Mouse (Mus musculus) midbrain, embryonic 10.5 days (tissue): ENCODE measurements around the gene Nr1d1. TPM values are rescaled to one million over a fixed set of nuclear protein-coding genes. Genes with fewer than 3 reads are reported as not detected.

Experiments
- DNase-seq: peaks from one replicate; pipeline ENCODE4 v3.0.0-alpha.2; 2017; ENCODE audit warnings: low spot score
- H3K27ac ChIP-seq: fragments of 300-500 bp; sonication (generic); replicated peaks from 2 replicates; pipeline ENCODE4 v1.5.1; 2016; ENCODE audit warnings: mild to moderate bottlenecking
- H3K27me3 ChIP-seq: fragments of 300-500 bp; sonication (generic); 2 replicates; pipeline ENCODE4 v1.6.1; 2016; ENCODE audit warnings: low read depth, mild to moderate bottlenecking; ENCODE audit not compliant: poor library complexity, severe bottlenecking
- H3K36me3 ChIP-seq: fragments of 300-500 bp; sonication (generic); 2 replicates; pipeline ENCODE4 v1.6.1; 2016; ENCODE audit warnings: mild to moderate bottlenecking, moderate library complexity
- H3K4me1 ChIP-seq: fragments of 300-500 bp; sonication (generic); 2 replicates; pipeline ENCODE4 v1.6.1; 2016
- H3K4me3 ChIP-seq: fragments of 300-500 bp; sonication (generic); 2 replicates; pipeline ENCODE4 v1.5.1; 2016; ENCODE audit warnings: mild to moderate bottlenecking, moderate library complexity
- H3K9me3 ChIP-seq: fragments of 300-500 bp; sonication (generic); replicated peaks from 2 replicates; pipeline ENCODE4 v1.6.1; 2016; ENCODE audit warnings: mild to moderate bottlenecking
- WGBS: fragments of 180-500 bp; shearing (Covaris S2); methylation state at CpG from one replicate; pipeline ENCODE4 v1.1.7; 2016; 5-methylcytosine and 5-hydroxymethylcytosine counted together
- polyA plus RNA-seq: library from polyadenylated mRNA; unstranded; fragments of >200 nt; fragmentation: Nextera tagmentation; extraction: Ambion mirVana; gene quantifications from 2 replicates; pipeline ENCODE4 v1.2.1, GENCODE M21; 2016

Nr1d1 gene
- polyA plus RNA-seq, 1 experiment from 2014 or later = 1.4 TPM

GRCm38 (mm10) chr11:98730727-98731126 lies 44.4 kb downstream of the Nr1d1 start:
- 79% methylated on average over 4 of the region's 4 CpGs for whole genome bisulfite sequencing
- Histone ChIP-seq H3K9me3 (peaks cover 6% of the 10 kb centered on the region; the same call in 1 of the 2 replicates), H3K4me3 (no peak overlapping the region), H3K27ac (no peak overlapping the region), H3K4me1 (peaks cover 10% of the 10 kb centered on the region), H3K36me3 (peaks cover 23% of the 10 kb centered on the region), H3K27me3 (no peaks in the 10 kb centered on the region)
- no peak for DNase-seq

DNA sequence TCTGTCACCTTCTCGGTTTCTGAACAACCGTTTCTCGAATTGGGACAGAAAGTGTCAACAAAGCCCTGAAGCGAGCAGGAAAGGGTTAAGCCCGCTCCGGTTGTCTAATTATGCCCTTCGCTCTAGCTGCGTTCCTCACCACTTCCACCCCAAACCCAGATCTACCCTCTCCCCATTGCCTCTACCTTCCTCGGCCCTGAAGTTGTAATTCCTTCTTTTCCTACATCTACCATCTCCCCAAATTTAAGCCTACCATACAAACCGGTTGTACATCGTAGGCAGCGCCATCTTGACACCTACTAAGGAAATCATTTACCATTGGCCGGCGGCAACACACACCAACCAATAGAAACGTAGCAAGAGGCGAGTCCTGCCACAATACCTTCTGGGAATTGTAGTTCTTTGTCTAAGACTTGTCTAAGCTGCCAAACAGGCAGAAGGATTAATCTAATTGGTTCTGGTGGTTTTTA lies 46.0 kb downstream of the Nr1d1 start, which contains the start of gene Med24:
Gene Med24 (minus strand): TSS at position 317 of the 470 bp plus-strand sequence.
- H3K9me3 ChIP-seq = peaks cover 2% of the 10 kb centered on the region; the same call in 1 of the 2 replicates
- WGBS = under 1% methylated on average over 16 of the region's 16 CpGs
- H3K4me1 ChIP-seq = peaks cover 10% of the 10 kb centered on the region
- peaks cover 39% of the 10 kb centered on the region for H3K36me3 ChIP-seq
- DNase-seq = peak; percentile 86
- no peaks in the 10 kb centered on the region for H3K27me3 ChIP-seq
- peak within 1 kb of the TSS; percentile 83 for H3K27ac ChIP-seq
- H3K4me3 ChIP-seq = peak within 1 kb of the TSS; percentile 64

GRCm38 (mm10) chr11:98725926-98726506 lies 49.1 kb downstream of the Nr1d1 start:
- Histone ChIP-seq H3K27me3 (no peaks in the 10 kb centered on the region), H3K36me3 (peaks cover 56% of the 10 kb centered on the region), H3K4me3 (no peak overlapping the region), H3K4me1 (peaks cover 12% of the 10 kb centered on the region), H3K27ac (no peak overlapping the region), H3K9me3 (no peaks in the 10 kb centered on the region)
- DNase-seq = no peak
- 95% methylated on average over 15 of the region's 15 CpGs for WGBS

- no peak overlapping the region for H3K4me3 ChIP-seq
- WGBS = 85% methylated on average over 7 of the region's 7 CpGs
- no peaks in the 10 kb centered on the region for H3K27me3 ChIP-seq
- no peaks in the 10 kb centered on the region for H3K9me3 ChIP-seq
- peaks cover 13% of the 10 kb centered on the region for H3K4me1 ChIP-seq
- no peak overlapping the region for H3K27ac ChIP-seq
- H3K36me3 ChIP-seq = peaks cover 71% of the 10 kb centered on the region
- no peak for DNase-seq
These were observed 52.0 kb downstream of the Nr1d1 start for GRCm38 (mm10) chr11:98723098-98723497.

DNA sequence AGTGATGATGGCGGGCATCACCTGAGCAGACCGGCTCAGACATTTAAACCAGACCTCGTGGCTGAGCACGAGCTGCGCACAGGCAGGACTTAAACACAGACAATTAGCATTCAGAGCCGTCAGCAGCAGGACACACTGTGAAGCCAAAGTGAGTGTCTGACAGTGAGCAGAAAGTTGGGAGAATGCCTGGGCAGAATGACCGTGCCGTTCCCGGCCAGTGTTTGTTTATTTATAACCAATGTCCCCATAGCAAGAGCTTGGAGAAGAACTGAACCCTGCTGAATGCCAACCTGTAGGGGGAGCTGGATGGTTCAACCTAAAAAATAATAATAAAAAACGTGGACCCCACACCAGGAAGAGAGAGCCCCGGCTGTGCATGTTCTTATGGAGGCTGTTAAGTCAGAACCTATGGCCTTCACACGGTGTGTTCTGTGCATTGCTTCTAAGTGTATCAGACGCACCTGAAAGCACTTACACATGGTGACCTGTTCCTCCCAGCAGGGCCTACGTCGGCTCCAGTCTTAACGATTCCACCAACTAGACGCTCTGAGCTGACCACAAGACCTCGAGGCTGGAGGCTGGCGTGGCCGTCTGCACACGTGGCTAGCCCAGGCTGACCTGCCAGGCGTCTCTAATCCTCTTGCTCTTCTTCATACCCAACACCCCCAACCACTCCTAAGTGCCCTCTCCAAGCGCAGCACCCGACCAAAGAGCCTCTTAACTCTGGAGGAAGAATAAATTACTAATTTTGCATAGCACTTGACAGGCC lies 53.5 kb downstream of the Nr1d1 start:
- H3K4me1 ChIP-seq = peaks cover 20% of the 10 kb centered on the region
- no peak overlapping the region for H3K4me3 ChIP-seq
- peaks cover 70% of the 10 kb centered on the region for H3K36me3 ChIP-seq
- no peak for DNase-seq
- no peaks in the 10 kb centered on the region for H3K27me3 ChIP-seq
- 77% methylated on average over 24 of the region's 24 CpGs for WGBS
- no peak overlapping the region for H3K27ac ChIP-seq
- H3K9me3 ChIP-seq = no peaks in the 10 kb centered on the region

GRCm38 (mm10) chr11:98720756-98721155 lies 54.4 kb downstream of the Nr1d1 start:
- no peaks in the 10 kb centered on the region for H3K9me3 ChIP-seq
- peaks cover 70% of the 10 kb centered on the region for H3K36me3 ChIP-seq
- no peak overlapping the region for H3K4me3 ChIP-seq
- no peaks in the 10 kb centered on the region for H3K27me3 ChIP-seq
- DNase-seq = no peak
- 75% methylated on average over 2 of the region's 2 CpGs for WGBS
- H3K27ac ChIP-seq = no peak overlapping the region
- H3K4me1 ChIP-seq = peaks cover 20% of the 10 kb centered on the region

Other genes with a start within 250 kb of the Nr1d1 start
- gene Ikzf3, start 229.3 kb downstream of the Nr1d1 start, polyA plus RNA-seq = 0.02 and 0.06 TPM in 2 replicates
- gene Zpbp2, start 224.2 kb downstream of the Nr1d1 start, polyA plus RNA-seq = 0.11 and 0.32 TPM in 2 replicates
- gene Ormdl3, start 188.0 kb downstream of the Nr1d1 start, polyA plus RNA-seq = 65.8 and 81.0 TPM in 2 replicates
- gene Lrrc3c, start 177.0 kb downstream of the Nr1d1 start, polyA plus RNA-seq = not detected in 2 replicates
- gene Gm12355, start 149.7 kb downstream of the Nr1d1 start, polyA plus RNA-seq = 1.4 and 2.1 TPM in 2 replicates
- not detected in 2 replicates for gene Gsdma3, start 149.0 kb downstream of the Nr1d1 start, polyA plus RNA-seq
- gene Gsdma2, start 128.6 kb downstream of the Nr1d1 start, polyA plus RNA-seq = not detected in 2 replicates
- not detected in 2 replicates for gene Gsdma, start 111.0 kb downstream of the Nr1d1 start, polyA plus RNA-seq
- gene Psmd3, start 92.8 kb downstream of the Nr1d1 start, polyA plus RNA-seq = 246 and 258 TPM in 2 replicates
- not detected in 2 replicates for gene Csf3, start 74.1 kb downstream of the Nr1d1 start, polyA plus RNA-seq
- 74.1 and 82.2 TPM in 2 replicates for gene Med24, start 45.9 kb downstream of the Nr1d1 start, polyA plus RNA-seq
- gene Thra, start 34.7 kb downstream of the Nr1d1 start, polyA plus RNA-seq = 9.5 and 15.6 TPM in 2 replicates
- gene Msl1, start 20.2 kb upstream of the Nr1d1 start, polyA plus RNA-seq = 22.9 and 24.3 TPM in 2 replicates
- 49.0 and 55.7 TPM in 2 replicates for gene Casc3, start 29.6 kb upstream of the Nr1d1 start, polyA plus RNA-seq
- gene Rapgefl1, start 61.5 kb upstream of the Nr1d1 start, polyA plus RNA-seq = 1.3 TPM in 2 replicates
- gene Wipf2, start 88.3 kb upstream of the Nr1d1 start, polyA plus RNA-seq = 3.7 and 3.9 TPM in 2 replicates
- 53.3 and 67.8 TPM in 2 replicates for gene Cdc6, start 132.5 kb upstream of the Nr1d1 start, polyA plus RNA-seq
- gene Rara, start 152.5 kb upstream of the Nr1d1 start, polyA plus RNA-seq = 15.5 and 16.1 TPM in 2 replicates
- 0.16 TPM in 1 of 2 replicates, not detected in the other for gene Gjd3, start 207.7 kb upstream of the Nr1d1 start, polyA plus RNA-seq
- 357 and 364 TPM in 2 replicates for gene Top2a, start 248.9 kb upstream of the Nr1d1 start, polyA plus RNA-seq